Mouse (Mus musculus): ENCODE results near the gene Atraid.

- no peak for TF ChIP-seq ZC3H11A (IDR thresholded peaks at IDR 0.05; ENCODE audit: borderline replicate concordance, low read depth, low read length)
- no peak for TF ChIP-seq HCFC1 (IDR thresholded peaks at IDR 0.05; ENCODE audit: borderline replicate concordance, insufficient read depth, low read length)
- TF ChIP-seq CHD2 (IDR thresholded peaks at IDR 0.05; ENCODE audit: low read depth, low read length): no peak
- TF ChIP-seq ZNF384 (IDR thresholded peaks at IDR 0.05; ENCODE audit: low read depth, low read length): no peak
- TF ChIP-seq MAFK (IDR thresholded peaks at IDR 0.05; ENCODE audit: insufficient read depth, low read depth, low read length): no peak
These were observed 35.8 kb downstream of the Atraid start for GRCm38 (mm10) chr5:31083949-31084348.
